Mouse (Mus musculus): ENCODE data around the gene Gpx5. TPM values are rescaled to one million over a fixed set of nuclear protein-coding genes. Genes with fewer than 3 reads are reported as not detected.
"Not testable (repeated sequence)": the region's sequence is repeated elsewhere in the genome, so short reads cannot be mapped to it uniquely, and the experiment has no call there.

The Gpx5 gene
- polyA plus RNA-seq, 1 experiment from 2014 or later = not detected

DNA sequence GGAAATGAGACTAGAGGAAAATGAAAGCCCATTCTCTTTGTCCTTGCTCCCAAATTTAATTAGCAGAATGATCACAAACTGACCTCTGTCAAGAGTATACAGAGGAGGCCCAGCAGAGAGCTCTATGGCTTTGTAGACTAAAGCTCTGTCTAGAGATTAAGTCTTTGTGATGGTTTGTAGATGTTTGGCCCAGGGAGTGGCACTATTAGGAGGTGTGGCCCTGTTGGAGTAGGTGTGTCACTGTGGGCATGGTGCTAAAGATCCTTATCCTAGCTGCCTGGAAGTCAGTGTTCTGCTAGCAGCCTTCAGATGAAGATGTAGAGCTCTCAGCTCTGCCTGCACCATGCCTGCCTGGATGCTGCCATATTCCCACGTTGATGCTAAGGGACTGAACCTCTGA lies 47.6 kb downstream of the Gpx5 start:
- not testable (repeated sequence) for H3K4me3 ChIP-seq; ATAC-seq (ENCODE audit: low FRiP score, low read depth); H3K4me1 ChIP-seq (replicated peaks); H3K9me3 ChIP-seq; H3K36me3 ChIP-seq; H3K9ac ChIP-seq; H3K27ac ChIP-seq (replicated peaks); H3K4me2 ChIP-seq
- H3K27me3 ChIP-seq = peaks cover 33% of the 10 kb centered on the region; the same call in 1 of the 2 replicates
- 44% methylated on average over 1 of the region's 1 CpGs for WGBS

- H3K4me2 ChIP-seq = no peak overlapping the region
- 90% methylated on average over 5 of the region's 5 CpGs for WGBS
- 0 out of 2 replicates have a peak, but pooled peaks cover 4% of the 10 kb centered on the region for H3K4me1 ChIP-seq (replicated peaks)
- no peak overlapping the region for H3K4me3 ChIP-seq
- no peak for ATAC-seq (ENCODE audit: low FRiP score, low read depth)
- H3K27me3 ChIP-seq = peaks cover 33% of the 10 kb centered on the region; the same call in 1 of the 2 replicates
- no peak overlapping the region for H3K9ac ChIP-seq
- no peaks in the 10 kb centered on the region for H3K9me3 ChIP-seq
- H3K27ac ChIP-seq (replicated peaks) = no peak overlapping the region
- H3K36me3 ChIP-seq = no peaks in the 10 kb centered on the region
Observed at GRCm38 (mm10) chr13:21244089-21244488, 48.4 kb downstream of the Gpx5 start.

- Histone ChIP-seq H3K9me3 (no peaks in the 10 kb centered on the region), H3K27ac (replicated peaks) (no peak overlapping the region), H3K36me3 (no peaks in the 10 kb centered on the region), H3K4me2 (peak overlapping the region; percentile 42), H3K4me3 (peak overlapping the region; percentile 12; the same call in 1 of the 2 replicates), H3K27me3 (peaks cover 33% of the 10 kb centered on the region; the same call in 1 of the 2 replicates), H3K4me1 (replicated peaks) (0 out of 2 replicates have a peak, but pooled peaks cover 4% of the 10 kb centered on the region), H3K9ac (no peak overlapping the region)
- ATAC-seq (ENCODE audit: low FRiP score, low read depth) = no peak
- WGBS = 24% methylated on average over 13 of the region's 13 CpGs
Observed at GRCm38 (mm10) chr13:21243196-21243595, 49.3 kb downstream of the Gpx5 start.

GRCm38 (mm10) chr13:21242408-21243125 lies 50.0 kb downstream of the Gpx5 start:
- ATAC-seq (ENCODE audit: low FRiP score, low read depth) = no peak
- Histone ChIP-seq H3K4me3 (peak overlapping the region; percentile 12; the same call in 1 of the 2 replicates), H3K9me3 (no peaks in the 10 kb centered on the region), H3K36me3 (no peaks in the 10 kb centered on the region), H3K27ac (replicated peaks) (no peak overlapping the region), H3K27me3 (peaks cover 33% of the 10 kb centered on the region; the same call in 1 of the 2 replicates), H3K4me1 (replicated peaks) (0 out of 2 replicates have a peak, but pooled peaks cover 4% of the 10 kb centered on the region), H3K9ac (no peak overlapping the region), H3K4me2 (peak overlapping the region; percentile 42)
- 6% methylated on average over 16 of the region's 16 CpGs for WGBS

DNA sequence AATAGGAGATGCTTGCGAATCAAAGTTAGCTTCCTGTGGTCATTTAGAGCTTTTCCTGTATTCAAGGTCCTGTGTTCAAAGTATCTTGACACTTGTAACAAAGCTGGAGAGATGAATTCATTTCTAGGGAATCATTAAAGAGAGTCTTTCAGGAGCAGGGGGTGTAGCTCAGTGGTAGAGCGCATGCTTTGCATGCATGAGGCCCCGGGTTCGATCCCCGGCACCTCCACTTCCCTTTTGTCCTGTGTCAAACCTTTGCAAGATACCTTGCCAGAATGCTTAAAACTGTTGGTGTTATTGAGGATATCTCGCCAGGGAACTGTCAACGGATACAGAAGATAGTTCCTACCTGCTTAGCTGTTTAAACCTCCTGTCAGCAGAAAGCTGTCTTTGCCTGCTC lies 51.7 kb downstream of the Gpx5 start:
- H3K9ac ChIP-seq = no peak overlapping the region
- ATAC-seq (ENCODE audit: low FRiP score, low read depth) = 0 out of 2 replicates have a peak, but pooled peaks have one; percentile 23
- 0 out of 2 replicates have a peak, but pooled peaks cover 4% of the 10 kb centered on the region for H3K4me1 ChIP-seq (replicated peaks)
- no peaks in the 10 kb centered on the region for H3K9me3 ChIP-seq
- peaks cover 33% of the 10 kb centered on the region; the same call in 1 of the 2 replicates for H3K27me3 ChIP-seq
- no peak overlapping the region for H3K27ac ChIP-seq (replicated peaks)
- H3K4me3 ChIP-seq = no peak overlapping the region
- H3K4me2 ChIP-seq = no peak overlapping the region
- H3K36me3 ChIP-seq = no peaks in the 10 kb centered on the region
- WGBS = 12% methylated on average over 7 of the region's 7 CpGs

DNA sequence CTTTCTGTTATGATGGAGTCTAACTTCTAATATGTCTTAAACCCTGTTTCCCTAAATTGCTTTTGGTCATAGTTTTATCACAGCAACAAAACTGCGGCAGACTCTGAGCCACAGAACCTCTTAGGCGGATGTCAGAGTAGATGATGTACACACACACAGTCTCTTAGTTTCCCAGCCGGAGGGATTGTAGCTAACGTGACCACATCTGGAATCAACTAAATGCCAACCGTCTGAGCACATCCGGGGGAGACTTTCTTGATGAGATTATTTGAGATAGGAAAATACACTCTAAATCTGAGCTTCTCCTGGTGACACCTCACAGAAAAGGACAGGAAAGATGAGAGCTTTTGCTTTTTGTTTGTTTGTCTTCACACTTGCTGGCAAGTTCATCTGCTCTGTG lies 55.4 kb downstream of the Gpx5 start:
- WGBS = 86% methylated on average over 6 of the region's 6 CpGs
- no peaks in the 10 kb centered on the region for H3K9me3 ChIP-seq

DNA sequence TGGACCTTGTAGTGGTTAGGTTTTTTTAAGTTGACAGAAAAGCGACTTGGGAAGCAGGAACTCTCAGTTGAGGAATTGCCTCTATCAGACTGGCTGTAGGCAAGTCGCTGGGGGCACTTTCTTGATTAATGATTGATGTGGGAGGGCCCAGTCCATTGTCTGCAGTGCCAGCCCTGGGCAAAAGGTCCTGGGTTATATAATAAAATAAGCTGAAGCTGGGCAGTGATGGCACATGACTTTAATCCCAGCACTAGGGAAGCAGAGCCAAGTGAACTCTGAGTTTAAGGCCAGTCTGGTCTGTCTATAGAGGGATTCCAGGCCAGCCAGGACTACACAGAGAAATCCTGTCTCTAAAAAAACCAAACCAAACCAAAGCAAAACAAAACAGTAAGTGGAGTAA lies 55.8 kb downstream of the Gpx5 start:
- Histone ChIP-seq H3K27ac (replicated peaks) (no peak overlapping the region), H3K27me3 (peaks cover 3% of the 10 kb centered on the region; the same call in 1 of the 2 replicates), H3K4me1 (replicated peaks) (peaks cover 5% of the 10 kb centered on the region; the same call in 1 of the 2 replicates), H3K4me2 (no peak overlapping the region), H3K9ac (no peak overlapping the region), H3K9me3 (no peaks in the 10 kb centered on the region), H3K36me3 (no peaks in the 10 kb centered on the region), H3K4me3 (no peak overlapping the region)
- 56% methylated on average over 2 of the region's 2 CpGs for WGBS
- ATAC-seq (ENCODE audit: low FRiP score, low read depth) = no peak

More for the DNA sequence above, 55.4 kb downstream of the Gpx5 start:
- peaks cover 7% of the 10 kb centered on the region; the same call in 1 of the 2 replicates for H3K27me3 ChIP-seq
- no peaks in the 10 kb centered on the region for H3K36me3 ChIP-seq
- no peak overlapping the region for H3K27ac ChIP-seq (replicated peaks)
- H3K4me2 ChIP-seq = no peak overlapping the region
- H3K4me3 ChIP-seq = no peak overlapping the region
- H3K9ac ChIP-seq = no peak overlapping the region
- no peak for ATAC-seq (ENCODE audit: low FRiP score, low read depth)
- H3K4me1 ChIP-seq (replicated peaks) = peaks cover 5% of the 10 kb centered on the region; the same call in 1 of the 2 replicates

Other genes starting within 250 kb of the Gpx5 start
- gene Olfr1370, start 217.8 kb downstream of the Gpx5 start, polyA plus RNA-seq (2015; fragmentation: Nextera tagmentation; extraction: Ambion mirVana) = not detected in 2 replicates
- 0.05 TPM in 1 of 2 replicates, not detected in the other for gene Olfr1369-ps1, start 181.2 kb downstream of the Gpx5 start, polyA plus RNA-seq (2015; fragmentation: Nextera tagmentation; extraction: Ambion mirVana)
- not detected in 2 replicates for gene Olfr263, start 163.1 kb downstream of the Gpx5 start, polyA plus RNA-seq (2015; fragmentation: Nextera tagmentation; extraction: Ambion mirVana)
- not detected in 2 replicates for gene Olfr1368, start 146.9 kb downstream of the Gpx5 start, polyA plus RNA-seq (2015; fragmentation: Nextera tagmentation; extraction: Ambion mirVana)
- 84.3 and 84.8 TPM in 2 replicates for gene Trim27, start 113.3 kb downstream of the Gpx5 start, polyA plus RNA-seq (2015; fragmentation: Nextera tagmentation; extraction: Ambion mirVana)
- 0.24 and 0.27 TPM in 2 replicates for gene Gpx6, start 19.4 kb upstream of the Gpx5 start, polyA plus RNA-seq (2015; fragmentation: Nextera tagmentation; extraction: Ambion mirVana)
- not detected in 2 replicates for gene Olfr1367, start 54.2 kb upstream of the Gpx5 start, polyA plus RNA-seq (2015; fragmentation: Nextera tagmentation; extraction: Ambion mirVana)
- gene Zscan12, start 70.1 kb upstream of the Gpx5 start, polyA plus RNA-seq (2015; fragmentation: Nextera tagmentation; extraction: Ambion mirVana) = 11.0 and 12.7 TPM in 2 replicates
- gene Zkscan3, start 110.0 kb upstream of the Gpx5 start, polyA plus RNA-seq (2015; fragmentation: Nextera tagmentation; extraction: Ambion mirVana) = 65.8 and 71.1 TPM in 2 replicates
- 2.8 and 4.2 TPM in 2 replicates for gene Pgbd1, start 148.3 kb upstream of the Gpx5 start, polyA plus RNA-seq (2015; fragmentation: Nextera tagmentation; extraction: Ambion mirVana)
- gene Zscan26, start 161.0 kb upstream of the Gpx5 start, polyA plus RNA-seq (2015; fragmentation: Nextera tagmentation; extraction: Ambion mirVana) = 23.7 and 24.3 TPM in 2 replicates
- 3.8 and 4.1 TPM in 2 replicates for gene Nkapl, start 175.8 kb upstream of the Gpx5 start, polyA plus RNA-seq (2015; fragmentation: Nextera tagmentation; extraction: Ambion mirVana)
- 8.1 and 10.5 TPM in 2 replicates for gene Zkscan4, start 186.2 kb upstream of the Gpx5 start, polyA plus RNA-seq (2015; fragmentation: Nextera tagmentation; extraction: Ambion mirVana)
- not detected in 2 replicates for gene Gm10065, start 186.7 kb upstream of the Gpx5 start, polyA plus RNA-seq (2015; fragmentation: Nextera tagmentation; extraction: Ambion mirVana)
- gene AK157302, start 202.5 kb upstream of the Gpx5 start, polyA plus RNA-seq (2015; fragmentation: Nextera tagmentation; extraction: Ambion mirVana) = 0.39 and 0.55 TPM in 2 replicates
- 8.8 and 11.9 TPM in 2 replicates for gene Gm11273, start 208.7 kb upstream of the Gpx5 start, polyA plus RNA-seq (2015; fragmentation: Nextera tagmentation; extraction: Ambion mirVana)
- 4.5 and 5.0 TPM in 2 replicates for gene Zkscan8, start 238.4 kb upstream of the Gpx5 start, polyA plus RNA-seq (2015; fragmentation: Nextera tagmentation; extraction: Ambion mirVana)